Mouse (Mus musculus): ENCODE results near the gene Ablim1.
A peak's percentile ranks its signal among the peaks of the same experiment; 100 is the strongest.

Gene Ablim1

GRCm38 (mm10) chr19:57264296-57264947 lies 50.3 kb downstream of the Ablim1 start:
- no peak for DNase-seq (ENCODE audit: low read depth, low spot score)

DNA sequence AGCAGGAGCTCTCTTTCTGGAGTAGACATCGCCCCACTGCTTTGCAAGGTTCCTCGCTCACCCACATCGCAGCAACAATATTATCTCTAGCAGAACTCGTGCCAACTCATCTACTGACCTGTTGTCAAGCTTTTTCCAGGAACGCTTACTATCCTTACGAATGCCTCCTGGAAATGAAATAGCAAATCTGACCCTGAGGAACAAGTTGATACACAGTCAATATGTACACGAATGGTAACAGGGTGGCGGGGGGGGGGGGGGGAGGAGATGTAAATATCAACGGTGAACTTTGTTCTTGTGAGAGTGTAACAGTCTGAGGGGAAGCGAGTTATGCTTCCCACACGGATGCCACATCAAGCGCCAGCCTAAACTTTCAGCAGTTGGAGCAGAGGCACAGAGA lies 56.9 kb downstream of the Ablim1 start:
- DNase-seq (ENCODE audit: low read depth, low spot score): no peak

DNA sequence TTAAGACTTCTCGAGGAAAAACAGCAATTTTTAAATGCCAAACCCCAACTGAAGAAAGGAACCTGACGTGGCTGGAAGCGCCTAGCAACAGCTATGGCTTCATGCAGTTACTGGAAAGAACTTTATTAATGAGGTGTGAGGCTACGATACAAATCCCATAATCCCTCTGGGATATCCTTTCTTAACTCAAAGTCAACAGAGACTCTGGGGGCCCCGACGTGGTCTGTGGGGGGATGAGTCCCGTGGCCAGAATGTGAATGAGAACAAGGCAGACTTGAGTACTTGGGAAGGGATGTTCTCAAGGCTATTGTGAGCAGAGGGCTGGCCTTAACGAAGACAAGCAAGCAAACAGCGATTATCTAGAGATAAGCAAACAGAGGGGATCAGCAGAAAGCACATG lies 58.1 kb downstream of the Ablim1 start:
- DNase-seq (ENCODE audit: low read depth, low spot score): no peak

DNA sequence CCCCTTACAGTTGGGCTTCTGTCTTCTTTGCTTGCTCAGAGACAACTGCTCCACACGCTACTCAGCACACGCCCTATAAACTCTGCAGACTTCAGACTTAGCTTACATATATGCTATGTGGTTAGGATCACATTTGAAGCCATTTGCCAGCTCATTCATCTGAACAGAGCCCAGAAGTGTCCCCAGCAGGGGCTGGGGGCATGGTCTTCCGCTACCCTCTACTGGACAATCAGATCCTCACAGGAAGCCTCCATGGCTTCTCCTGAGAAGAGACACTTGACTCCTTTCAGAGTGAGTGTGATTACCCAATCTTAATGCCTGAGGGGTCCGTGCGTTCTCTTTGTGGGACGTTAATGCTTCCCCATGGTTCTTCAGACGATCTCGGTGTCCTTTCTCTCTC lies 59.6 kb downstream of the Ablim1 start:
- no peak for DNase-seq (ENCODE audit: low read depth, low spot score)

- DNase-seq (ENCODE audit: low read depth, low spot score): no peak
Measured at GRCm38 (mm10) chr19:57252692-57253448, 61.8 kb downstream of the Ablim1 start.

DNA sequence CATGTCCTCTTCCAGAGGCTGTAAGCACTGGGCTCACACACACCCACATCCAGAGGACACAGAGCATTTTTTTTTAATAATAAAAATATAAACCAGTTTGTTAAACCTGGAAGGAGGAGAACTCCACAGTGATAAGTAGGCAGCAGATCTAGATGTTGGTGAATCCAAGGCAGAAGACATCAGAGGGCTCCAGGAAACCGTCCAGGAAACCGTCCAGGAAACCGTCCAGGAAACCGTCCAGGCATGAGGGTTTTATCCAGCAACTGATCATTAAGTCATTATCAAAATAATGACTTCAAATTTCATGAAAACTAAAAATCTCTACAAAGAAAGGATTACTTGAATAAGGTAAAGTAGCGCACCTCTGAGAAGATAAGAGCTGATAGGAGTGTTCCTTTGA lies 65.9 kb downstream of the Ablim1 start:
- no peak for DNase-seq (ENCODE audit: low read depth, low spot score)

DNA sequence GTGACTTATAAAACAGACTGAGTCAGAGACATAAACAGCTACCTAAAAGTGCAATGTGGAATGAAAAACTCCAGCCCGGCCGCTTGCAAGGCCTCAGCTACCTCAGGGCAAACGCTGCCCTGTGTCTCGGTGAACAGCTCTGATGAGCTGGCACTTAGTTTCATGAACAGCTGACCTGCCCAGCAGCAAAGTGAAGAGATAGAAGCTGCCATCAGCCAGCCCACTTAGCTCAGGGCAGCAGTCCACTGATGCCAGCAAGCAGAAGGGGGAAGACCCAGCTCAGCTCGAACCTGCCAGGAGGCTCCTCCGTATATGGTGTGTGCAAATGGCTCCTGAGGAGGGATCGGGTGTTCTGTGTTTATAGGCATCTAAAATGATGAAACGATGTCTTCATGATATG lies 67.5 kb downstream of the Ablim1 start:
- DNase-seq (ENCODE audit: low read depth, low spot score): no peak

DNA sequence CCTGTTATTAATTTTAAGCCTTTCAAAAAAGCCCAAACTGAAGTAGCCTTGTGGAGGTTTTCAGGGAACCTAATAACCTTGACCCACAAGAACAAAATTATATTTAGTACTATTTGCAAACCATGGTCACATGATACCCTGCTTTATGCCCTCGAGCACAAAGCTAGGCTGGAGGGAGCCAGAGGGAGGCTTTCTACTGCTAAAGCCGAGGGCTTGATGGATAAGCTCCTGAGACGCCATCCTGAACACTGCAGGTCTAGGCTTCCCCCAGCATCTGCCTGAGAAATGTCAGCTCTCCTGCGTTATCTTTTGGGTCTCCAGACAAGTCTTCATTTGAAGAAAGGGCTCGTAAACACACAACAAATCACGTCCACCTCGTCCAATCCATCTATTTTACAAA lies 70.4 kb downstream of the Ablim1 start:
- DNase-seq (ENCODE audit: low read depth, low spot score): no peak

DNA sequence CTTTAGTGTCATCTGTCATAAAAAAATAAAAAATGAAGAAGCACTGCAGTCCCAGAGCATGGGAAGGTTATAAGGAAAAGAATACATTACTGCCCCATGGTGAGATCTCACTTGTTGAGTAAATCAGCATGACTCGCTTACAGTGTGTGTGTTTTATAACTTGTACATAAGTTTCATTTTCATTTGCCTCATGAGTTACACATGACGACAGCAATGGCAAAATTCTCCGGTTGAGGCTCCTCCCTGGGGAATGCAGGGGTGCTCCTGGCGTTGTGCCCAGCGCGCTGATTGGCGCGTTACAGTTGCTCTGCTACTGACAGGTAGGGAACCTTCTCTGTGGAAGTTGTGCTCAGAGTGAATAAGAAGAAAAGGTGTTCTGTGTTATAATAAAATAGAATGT lies 71.1 kb downstream of the Ablim1 start:
- DNase-seq (ENCODE audit: low read depth, low spot score): no peak

DNA sequence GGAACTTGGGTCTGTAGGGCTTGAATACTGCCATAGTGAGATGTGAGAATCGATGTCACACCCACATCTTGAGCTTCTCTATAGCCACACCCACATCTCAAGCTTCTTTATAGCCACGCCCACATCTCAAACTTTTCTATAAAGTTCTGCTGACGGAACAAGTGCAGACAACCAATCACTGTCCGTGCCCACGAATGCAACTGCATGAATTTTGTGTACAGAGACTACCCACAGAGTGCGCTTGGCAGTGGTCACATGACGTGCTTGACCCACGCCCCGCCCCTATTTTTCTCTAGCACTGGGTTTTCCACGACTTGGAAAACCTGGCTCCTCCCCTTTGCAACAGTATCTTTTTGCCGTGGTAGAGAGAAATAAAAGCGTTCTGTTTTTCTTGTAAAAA lies 71.5 kb downstream of the Ablim1 start:
- no peak for DNase-seq (ENCODE audit: low read depth, low spot score)

- DNase-seq (ENCODE audit: low read depth, low spot score): peak; percentile 59
Measured at GRCm38 (mm10) chr19:57241363-57242192, 73.1 kb downstream of the Ablim1 start.

DNA sequence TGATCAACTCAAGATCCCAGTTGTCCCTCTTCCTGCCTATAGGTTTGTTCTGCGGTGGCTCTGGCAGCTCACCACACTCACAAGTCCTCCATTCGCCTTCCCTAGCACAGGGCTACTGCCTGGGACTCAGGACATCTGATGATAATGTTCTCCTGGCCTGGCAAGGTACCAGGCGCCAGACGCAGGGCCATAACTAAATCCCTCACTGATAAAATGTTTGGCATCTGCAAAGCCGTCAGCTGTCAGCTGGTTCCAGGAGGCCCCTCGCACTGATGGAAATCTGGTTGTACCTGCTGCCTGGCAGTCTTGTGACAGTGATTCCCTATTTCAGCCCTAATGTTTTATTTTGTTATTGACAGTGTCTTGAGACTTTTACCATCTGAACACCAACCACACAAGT lies 74.5 kb downstream of the Ablim1 start:
- no peak for DNase-seq (ENCODE audit: low read depth, low spot score)

- no peak for DNase-seq (ENCODE audit: low read depth, low spot score)
Measured at GRCm38 (mm10) chr19:57239176-57239784, 75.4 kb downstream of the Ablim1 start.

DNA sequence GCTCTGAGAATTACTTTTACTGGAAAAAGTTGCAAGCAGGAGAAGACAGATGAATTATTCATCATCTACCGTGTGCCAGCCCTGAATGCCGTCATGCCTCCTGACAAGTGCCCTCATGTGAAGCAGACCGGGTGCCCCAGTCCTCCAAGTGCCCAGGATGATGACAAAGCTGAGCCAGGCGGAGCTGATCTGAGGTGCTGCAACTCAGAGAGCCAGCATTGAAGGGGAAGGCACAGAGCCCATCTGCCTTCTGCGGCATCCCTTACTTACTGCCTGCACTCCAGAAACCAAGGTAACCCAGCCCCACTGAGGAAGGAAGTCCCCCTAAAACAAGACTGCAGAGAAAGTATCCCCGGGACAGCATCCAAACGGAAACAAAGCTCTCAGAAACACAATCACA lies 76.3 kb downstream of the Ablim1 start:
- DNase-seq (ENCODE audit: low read depth, low spot score): no peak

DNA sequence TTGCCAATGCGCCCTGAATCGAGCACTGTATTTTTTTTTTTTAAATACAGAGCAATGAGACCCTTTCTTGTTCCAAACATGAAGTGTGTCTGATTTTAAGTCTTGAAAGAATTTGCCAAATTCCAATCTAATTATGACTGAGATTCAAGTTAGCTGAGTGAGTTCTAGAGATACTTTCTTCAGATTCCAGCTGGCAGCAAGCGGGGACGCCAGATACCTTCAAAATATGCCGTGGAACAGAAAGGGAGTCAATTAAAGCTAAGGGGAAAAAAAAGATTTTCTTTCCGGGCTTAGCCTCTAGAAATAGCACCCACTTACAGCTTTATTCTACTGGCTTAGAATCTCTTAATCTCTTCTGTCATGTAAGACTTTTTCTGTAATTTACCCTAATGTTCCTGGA lies 77.2 kb downstream of the Ablim1 start:
- DNase-seq (ENCODE audit: low read depth, low spot score): no peak

- DNase-seq (ENCODE audit: low read depth, low spot score): no peak
Measured at GRCm38 (mm10) chr19:57236647-57237046, 78.1 kb downstream of the Ablim1 start.

DNA sequence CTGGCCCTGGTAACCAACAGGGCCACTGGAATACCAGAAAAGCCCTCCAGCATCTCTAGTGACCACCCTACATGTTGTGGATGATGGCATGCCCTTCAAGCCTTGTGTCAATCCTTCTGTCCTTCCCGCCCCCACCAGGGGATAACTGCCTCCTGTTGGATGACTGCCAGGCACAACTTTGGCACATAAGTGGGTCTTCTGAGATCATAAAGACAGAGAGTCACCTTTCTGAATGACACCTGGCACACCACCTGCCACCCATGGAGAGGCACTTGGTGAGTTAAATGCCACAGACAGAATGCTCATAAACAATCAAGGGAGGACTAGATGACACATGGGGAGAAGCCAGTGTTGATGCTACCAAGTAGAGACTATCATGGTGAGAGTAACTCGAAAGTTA lies 78.8 kb downstream of the Ablim1 start:
- no peak for DNase-seq (ENCODE audit: low read depth, low spot score)

- DNase-seq (ENCODE audit: low read depth, low spot score): no peak
Measured at GRCm38 (mm10) chr19:57230996-57231395, 83.7 kb downstream of the Ablim1 start.

DNA sequence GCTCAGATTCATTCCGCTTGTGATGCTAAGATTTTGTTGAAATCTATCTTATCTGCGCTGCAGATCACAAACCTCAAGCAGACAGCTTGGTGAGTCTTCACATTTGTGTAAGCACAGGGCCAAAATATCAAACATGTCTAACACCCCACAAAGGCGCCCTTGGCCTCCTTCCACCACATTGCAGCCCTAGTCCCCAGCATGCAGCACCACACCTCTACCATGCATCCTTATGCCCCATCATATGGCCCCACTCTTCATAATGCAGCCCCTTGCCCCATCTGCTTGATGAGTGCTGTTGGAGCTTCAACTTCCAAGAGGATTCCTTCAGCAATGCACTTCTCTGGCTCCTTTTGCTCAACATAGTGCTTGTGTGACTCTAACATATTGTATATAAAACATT lies 85.6 kb downstream of the Ablim1 start:
- no peak for DNase-seq (ENCODE audit: low read depth, low spot score)

DNA sequence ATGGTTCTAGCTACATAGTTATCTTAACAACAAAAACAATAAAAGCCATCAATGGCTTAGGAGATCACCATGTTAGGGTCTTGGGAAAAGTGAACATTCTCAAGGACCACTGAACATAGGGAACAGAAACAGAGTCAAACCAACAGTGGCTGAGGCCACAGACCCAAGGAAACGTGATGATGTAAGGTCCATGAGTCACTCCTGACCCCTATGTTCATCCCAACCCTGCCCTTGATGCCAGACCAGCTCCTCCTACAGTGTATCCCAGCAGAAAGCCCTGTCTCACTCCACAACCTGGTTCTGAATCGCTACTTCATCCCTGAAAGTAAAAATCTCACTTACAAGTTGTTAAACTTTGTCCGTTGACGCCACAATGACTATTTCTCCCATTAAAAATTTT lies 86.1 kb downstream of the Ablim1 start:
- no peak for DNase-seq (ENCODE audit: low read depth, low spot score)

DNA sequence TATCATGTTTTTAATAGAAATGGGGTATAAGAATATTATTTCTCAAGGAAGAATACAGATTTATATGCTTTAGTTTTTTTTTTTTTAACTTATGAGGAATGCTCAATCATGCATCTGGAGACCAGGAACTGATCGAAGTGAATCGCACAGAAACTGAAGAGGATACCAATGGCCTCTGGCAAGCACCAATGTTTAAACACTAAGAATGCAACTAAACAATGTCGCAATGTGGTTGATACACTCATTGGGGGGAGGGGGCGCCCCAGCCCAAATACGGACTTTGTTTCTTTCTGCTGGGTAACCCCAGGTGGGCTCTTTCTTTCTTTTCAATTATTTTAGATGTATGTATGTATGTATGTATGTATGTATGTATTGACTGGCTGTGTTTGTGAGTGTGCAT lies 90.3 kb downstream of the Ablim1 start:
- DNase-seq (ENCODE audit: low read depth, low spot score): no peak

GRCm38 (mm10) chr19:57223686-57224085 lies 91.0 kb downstream of the Ablim1 start:
- DNase-seq (ENCODE audit: low read depth, low spot score): no peak
